Mouse (Mus musculus) CH12.LX (cell line): ENCODE data around the gene Akap8. TPM values are rescaled to one million over a fixed set of nuclear protein-coding genes. Genes with fewer than 3 reads are reported as not detected.

Experiments used
- DNase-seq: peaks from one replicate; pipeline ENCODE4 v3.0.0-alpha.2; 2013; ENCODE audit errors: extremely low read depth
- H3K27ac ChIP-seq: 2 replicates; pipeline ENCODE4 v1.5.1; 2012; ENCODE audit warnings: low read depth, mild to moderate bottlenecking, control low read depth, moderate library complexity; ENCODE audit not compliant: insufficient read depth
- H3K27me3 ChIP-seq: replicated peaks from 2 replicates; pipeline ENCODE3; 2012; ENCODE audit warnings: inconsistent platforms
- H3K36me3 ChIP-seq, 2 experiments: replicated peaks in 1 of 2; 2 replicates each; pipeline versions ENCODE3 to v1.6.1; 2012; ENCODE audit warnings: inconsistent platforms in 1 of 2, low read length in 1 of 2, mild to moderate bottlenecking in 1 of 2, mixed read lengths in 1 of 2, moderate library complexity in 1 of 2; ENCODE audit not compliant: control insufficient read depth in 1 of 2, insufficient read depth in 1 of 2
- H3K4me1 ChIP-seq, 2 experiments: 2 replicates each; pipeline ENCODE4 v1.6.1; 2012; ENCODE audit warnings: inconsistent platforms in 1 of 2, moderate library complexity in 1 of 2; ENCODE audit not compliant: insufficient read depth in 2 of 2, control insufficient read depth in 1 of 2
- H3K4me2 ChIP-seq: 2 replicates; pipeline ENCODE4 v1.6.1; 2012; ENCODE audit warnings: low read depth, mild to moderate bottlenecking, control low read depth; ENCODE audit not compliant: poor library complexity, insufficient read depth, severe bottlenecking
- H3K4me3 ChIP-seq, 3 experiments: fragments of 150-350 bp in 1 of 3; sonication (generic) in 1 of 3; replicated peaks in 1 of 3; 2 replicates each; pipeline versions ENCODE3 to v1.5.1; 2011 to 2012; ENCODE audit warnings: low read depth in 2 of 3, low read length in 2 of 3, mild to moderate bottlenecking in 2 of 3, moderate library complexity in 2 of 3, control low read depth in 1 of 3, improper control_type of control experiment in 1 of 3, inconsistent platforms in 1 of 3, mixed read lengths in 1 of 3; ENCODE audit not compliant: poor library complexity in 1 of 3
- H3K79me2 ChIP-seq: replicated peaks from 2 replicates; pipeline ENCODE4 v1.6.1; 2012; ENCODE audit warnings: mild to moderate bottlenecking, moderate library complexity; ENCODE audit not compliant: control insufficient read depth, poor library complexity, insufficient read depth, severe bottlenecking; ENCODE audit errors: extremely low read depth
- H3K9ac ChIP-seq: 2 replicates; pipeline ENCODE4 v1.6.1; 2012; ENCODE audit warnings: low read depth, mild to moderate bottlenecking, control low read depth, moderate library complexity; ENCODE audit not compliant: insufficient read depth
- H3K9me3 ChIP-seq: replicated peaks from 2 replicates; pipeline ENCODE3; 2012; ENCODE audit warnings: low read length, inconsistent platforms, mixed read lengths
- CHD2 ChIP-seq: IDR thresholded peaks from 2 replicates; pipeline ENCODE4 v1.6.1; 2011; ENCODE audit warnings: low read length, improper control_type of control experiment
- E2F4 ChIP-seq: IDR thresholded peaks from 2 replicates; pipeline ENCODE4 v1.6.1; 2011; ENCODE audit warnings: low read depth, low read length, improper control_type of control experiment; ENCODE audit not compliant: insufficient replicate concordance
- EP300 ChIP-seq: IDR thresholded peaks from 2 replicates; pipeline ENCODE4 v1.6.1; 2011; ENCODE audit warnings: low read length, improper control_type of control experiment
- IRF4 ChIP-seq: IDR thresholded peaks from 2 replicates; pipeline ENCODE4 v1.6.1; 2014; ENCODE audit warnings: low read depth, mild to moderate bottlenecking, inconsistent platforms, low read length, improper control_type of control experiment
- JUN ChIP-seq: IDR thresholded peaks from 2 replicates; pipeline ENCODE4 v1.6.1; 2011; ENCODE audit warnings: low read depth, mild to moderate bottlenecking, low read length, improper control_type of control experiment, moderate library complexity; ENCODE audit not compliant: insufficient read depth
- MAFK ChIP-seq: IDR thresholded peaks from 2 replicates; pipeline ENCODE4 v1.6.1; 2011; ENCODE audit warnings: low read length, improper control_type of control experiment; ENCODE audit not compliant: insufficient replicate concordance
- MAZ ChIP-seq: IDR thresholded peaks from 2 replicates; pipeline ENCODE4 v1.6.1; 2012; ENCODE audit warnings: low read depth, mild to moderate bottlenecking, inconsistent platforms, low read length, improper control_type of control experiment, moderate library complexity
- RAD21 ChIP-seq: IDR thresholded peaks from 2 replicates; pipeline ENCODE4 v1.6.1; 2011; ENCODE audit warnings: low read depth, mild to moderate bottlenecking, low read length, improper control_type of control experiment, moderate library complexity
- RCOR1 ChIP-seq: conservative IDR thresholded peaks from 2 replicates; pipeline ENCODE4 v1.6.1; 2012; ENCODE audit warnings: low read depth, mild to moderate bottlenecking, inconsistent platforms, low read length, improper control_type of control experiment
- SIN3A ChIP-seq: IDR thresholded peaks from 2 replicates; pipeline ENCODE4 v1.6.1; 2012; ENCODE audit warnings: low read length, improper control_type of control experiment, inconsistent platforms
- SMC3 ChIP-seq: IDR thresholded peaks from 2 replicates; pipeline ENCODE4 v1.6.1; 2011; ENCODE audit warnings: low read depth, low read length, improper control_type of control experiment
- TBP ChIP-seq: conservative IDR thresholded peaks from 2 replicates; pipeline ENCODE4 v1.6.1; 2011; ENCODE audit warnings: low read depth, low read length, improper control_type of control experiment
- TCF12 ChIP-seq: IDR thresholded peaks from 2 replicates; pipeline ENCODE4 v1.6.1; 2014; ENCODE audit warnings: low read depth, mild to moderate bottlenecking, inconsistent platforms, low read length, improper control_type of control experiment
- USF1 ChIP-seq: IDR thresholded peaks from 2 replicates; pipeline ENCODE4 v1.6.1; 2014; ENCODE audit warnings: low read depth, mild to moderate bottlenecking, inconsistent platforms, low read length, improper control_type of control experiment
- ZC3H11A ChIP-seq: IDR thresholded peaks from 2 replicates; pipeline ENCODE4 v1.6.1; 2012; ENCODE audit warnings: low read depth, mild to moderate bottlenecking, inconsistent platforms, low read length, improper control_type of control experiment
- ZKSCAN1 ChIP-seq: IDR thresholded peaks from 2 replicates; pipeline ENCODE4 v1.6.1; 2012; ENCODE audit warnings: low read depth, inconsistent platforms, low read length, improper control_type of control experiment, borderline replicate concordance
- ZMIZ1 ChIP-seq: IDR thresholded peaks from 2 replicates; pipeline ENCODE4 v1.6.1; 2012; ENCODE audit warnings: low read depth, mild to moderate bottlenecking, inconsistent platforms, low read length, improper control_type of control experiment
- dilution Hi-C: fragments of 300-500 bp; cut with MboI; formaldehyde crosslinking; loops from 2 replicates; pipeline ENCODE4 v1.14.3; 2020; ENCODE audit warnings: low sequenced_read_pairs; ENCODE audit not compliant: extremely low pct_unique_long_range_greater_than_20kb, extremely low pct_ligation_motif_present
- in situ Hi-C: fragments of 300-500 bp; cut with MboI; formaldehyde crosslinking; loops from 3 replicates; pipeline ENCODE4 v1.14.3; 2019; ENCODE audit warnings: low sequenced_read_pairs, low pct_ligation_motif_present, low pct_unique_long_range_greater_than_20kb, mixed read lengths
- polyA plus RNA-seq: library from polyadenylated mRNA; unstranded; fragments of >175 nt; gene quantifications from 2 replicates; pipeline ENCODE4 v1.2.1, GENCODE M21; 2012; ENCODE audit warnings: low read depth; ENCODE audit not compliant: insufficient read length
- total RNA-seq, 2 experiments: library from RNA; depleted of rRNA; stranded (reverse); fragments of 300-350 nt in 1 of 2; fragments of >200 nt in 1 of 2; gene quantifications; 2 replicates each; pipeline ENCODE4 v1.2.3; 2012 to 2014

The Akap8 gene
- total and polyA plus RNA-seq, 3 experiments, result 62.5 to 146 (median 75.2) TPM

GRCm38 (mm10) chr17:32327501-32327900 is 6.5 kb upstream of the Akap8 start:
- H3K27me3 ChIP-seq, result no peaks in the 10 kb centered on the region
- peaks cover 31 to 72% of the 10 kb centered on the region in 2 experiments for H3K36me3 ChIP-seq
- no peaks in the 10 kb centered on the region; the same call in none of the 2 replicates for H3K79me2 ChIP-seq
- H3K4me1 ChIP-seq, result no peaks in the 10 kb centered on the region
- no peak for DNase-seq
- dilution Hi-C loops (no loop called here), in situ Hi-C loops (no loop called here)
- TF ChIP-seq ZC3H11A, result no peak
- no peak for TF ChIP-seq TCF12
- TF ChIP-seq RCOR1, result no peak
- TF ChIP-seq SIN3A, result no peak
- no peak for TF ChIP-seq USF1
- no peak for TF ChIP-seq JUN
- no peak for TF ChIP-seq MAZ
- no peak for TF ChIP-seq TBP
- no peak for TF ChIP-seq EP300
- no peak for TF ChIP-seq MAFK
- no peak for TF ChIP-seq ZMIZ1
- no peak for TF ChIP-seq CHD2
- TF ChIP-seq E2F4, result no peak
- no peak overlapping the region for H3K4me2 ChIP-seq
- H3K9me3 ChIP-seq, result no peaks in the 10 kb centered on the region
- H3K4me3 ChIP-seq, result no peak overlapping the region
- H3K9ac ChIP-seq, result no peak overlapping the region
- H3K27ac ChIP-seq, result no peak overlapping the region

DNA sequence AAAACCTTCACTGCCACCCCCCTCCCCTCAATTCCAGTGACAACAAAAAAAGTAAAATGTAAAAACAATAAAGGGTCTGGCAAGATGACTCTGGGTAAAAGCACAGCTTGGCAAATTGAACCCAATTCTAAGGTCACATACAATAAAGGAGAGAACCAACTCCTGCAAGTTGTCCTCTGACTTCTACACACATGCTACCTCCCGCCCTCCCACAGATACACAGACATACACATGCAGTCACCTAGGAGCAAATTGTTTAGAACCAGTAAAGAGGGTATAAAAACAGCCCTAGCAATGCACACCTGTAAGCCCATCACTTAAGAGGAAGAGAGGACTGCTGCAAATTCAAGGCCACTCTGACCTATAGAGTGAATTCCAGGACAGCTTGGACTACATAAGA is 1.8 kb upstream of the Akap8 start:
- H3K36me3 ChIP-seq, result peaks cover 14 to 49% of the 10 kb centered on the region in 2 experiments

More for the DNA sequence above, 1.8 kb upstream of the Akap8 start:
- H3K27ac ChIP-seq, result no peak overlapping the region
- TF ChIP-seq SMC3, result no peak
- no peak for TF ChIP-seq RAD21
- no peak for TF ChIP-seq ZKSCAN1
- TF ChIP-seq JUN, result no peak
- no peak for TF ChIP-seq IRF4
- TF ChIP-seq ZMIZ1, result no peak
- TF ChIP-seq MAFK, result no peak
- TF ChIP-seq, all 38 proteins: peak for 0
- Histone ChIP-seq H3K79me2 (peaks cover 26% of the 10 kb centered on the region), H3K9me3 (no peaks in the 10 kb centered on the region), H3K4me1 (peaks cover 5 to 22% of the 10 kb centered on the region in 2 experiments; a peak in 3 of 4 replicates), H3K4me3 (no peak overlapping the region), H3K27me3 (no peaks in the 10 kb centered on the region), H3K9ac (no peak overlapping the region), H3K4me2 (no peak overlapping the region)
- dilution Hi-C loops, result no loop called here
- DNase-seq, result no peak
- in situ Hi-C loops, result no loop called here
